Mouse (Mus musculus) CH12.LX (cell line): ENCODE data around the gene Hoxd12. TPM values are rescaled to one million over a fixed set of nuclear protein-coding genes. Genes with fewer than 3 reads are reported as not detected.

ENCODE experiments used
- DNase-seq: peaks from one replicate; pipeline ENCODE4 v3.0.0-alpha.2; 2013; ENCODE audit errors: extremely low read depth
- H3K27ac ChIP-seq: 2 replicates; pipeline ENCODE4 v1.5.1; 2012; ENCODE audit warnings: low read depth, mild to moderate bottlenecking, control low read depth, moderate library complexity; ENCODE audit not compliant: insufficient read depth
- H3K27me3 ChIP-seq: replicated peaks from 2 replicates; pipeline ENCODE3; 2012; ENCODE audit warnings: inconsistent platforms
- H3K36me3 ChIP-seq, 2 experiments: replicated peaks in 1 of 2; 2 replicates each; pipeline versions ENCODE3 to v1.6.1; 2012; ENCODE audit warnings: inconsistent platforms in 1 of 2, low read length in 1 of 2, mild to moderate bottlenecking in 1 of 2, mixed read lengths in 1 of 2, moderate library complexity in 1 of 2; ENCODE audit not compliant: control insufficient read depth in 1 of 2, insufficient read depth in 1 of 2
- H3K4me1 ChIP-seq, 2 experiments: 2 replicates each; pipeline ENCODE4 v1.6.1; 2012; ENCODE audit warnings: inconsistent platforms in 1 of 2, moderate library complexity in 1 of 2; ENCODE audit not compliant: insufficient read depth in 2 of 2, control insufficient read depth in 1 of 2
- H3K4me2 ChIP-seq: 2 replicates; pipeline ENCODE4 v1.6.1; 2012; ENCODE audit warnings: low read depth, mild to moderate bottlenecking, control low read depth; ENCODE audit not compliant: poor library complexity, insufficient read depth, severe bottlenecking
- H3K4me3 ChIP-seq, 3 experiments: fragments of 150-350 bp in 1 of 3; sonication (generic) in 1 of 3; replicated peaks in 1 of 3; 2 replicates each; pipeline versions ENCODE3 to v1.5.1; 2011 to 2012; ENCODE audit warnings: low read depth in 2 of 3, low read length in 2 of 3, mild to moderate bottlenecking in 2 of 3, moderate library complexity in 2 of 3, control low read depth in 1 of 3, improper control_type of control experiment in 1 of 3, inconsistent platforms in 1 of 3, mixed read lengths in 1 of 3; ENCODE audit not compliant: poor library complexity in 1 of 3
- H3K79me2 ChIP-seq: replicated peaks from 2 replicates; pipeline ENCODE4 v1.6.1; 2012; ENCODE audit warnings: mild to moderate bottlenecking, moderate library complexity; ENCODE audit not compliant: control insufficient read depth, poor library complexity, insufficient read depth, severe bottlenecking; ENCODE audit errors: extremely low read depth
- H3K9ac ChIP-seq: 2 replicates; pipeline ENCODE4 v1.6.1; 2012; ENCODE audit warnings: low read depth, mild to moderate bottlenecking, control low read depth, moderate library complexity; ENCODE audit not compliant: insufficient read depth
- H3K9me3 ChIP-seq: replicated peaks from 2 replicates; pipeline ENCODE3; 2012; ENCODE audit warnings: low read length, inconsistent platforms, mixed read lengths
- CTCF ChIP-seq, 2 experiments: IDR thresholded peaks in 1 of 2; conservative IDR thresholded peaks in 1 of 2; 2 replicates each; pipeline ENCODE4 v1.5.1; 2011 to 2012; ENCODE audit warnings: low read depth in 2 of 2, low read length in 2 of 2, improper control_type of control experiment in 1 of 2, inconsistent platforms in 1 of 2, mild to moderate bottlenecking in 1 of 2, moderate library complexity in 1 of 2
- E2F4 ChIP-seq: IDR thresholded peaks from 2 replicates; pipeline ENCODE4 v1.6.1; 2011; ENCODE audit warnings: low read depth, low read length, improper control_type of control experiment; ENCODE audit not compliant: insufficient replicate concordance
- ELF1 ChIP-seq: IDR thresholded peaks from 2 replicates; pipeline ENCODE4 v1.6.1; 2014; ENCODE audit warnings: low read depth, mild to moderate bottlenecking, inconsistent platforms, low read length, improper control_type of control experiment
- EP300 ChIP-seq: IDR thresholded peaks from 2 replicates; pipeline ENCODE4 v1.6.1; 2011; ENCODE audit warnings: low read length, improper control_type of control experiment
- ETS1 ChIP-seq: conservative IDR thresholded peaks from 2 replicates; pipeline ENCODE4 v1.6.1; 2012; ENCODE audit warnings: low read depth, mild to moderate bottlenecking, inconsistent platforms, low read length, improper control_type of control experiment, moderate library complexity
- GABPA ChIP-seq: IDR thresholded peaks from 2 replicates; pipeline ENCODE4 v1.6.1; 2012; ENCODE audit warnings: low read depth, low read length, improper control_type of control experiment, inconsistent platforms; ENCODE audit not compliant: insufficient replicate concordance
- HCFC1 ChIP-seq: IDR thresholded peaks from 2 replicates; pipeline ENCODE4 v1.6.1; 2012; ENCODE audit warnings: low read depth, mild to moderate bottlenecking, inconsistent platforms, low read length, improper control_type of control experiment
- IRF4 ChIP-seq: IDR thresholded peaks from 2 replicates; pipeline ENCODE4 v1.6.1; 2014; ENCODE audit warnings: low read depth, mild to moderate bottlenecking, inconsistent platforms, low read length, improper control_type of control experiment
- JUN ChIP-seq: IDR thresholded peaks from 2 replicates; pipeline ENCODE4 v1.6.1; 2011; ENCODE audit warnings: low read depth, mild to moderate bottlenecking, low read length, improper control_type of control experiment, moderate library complexity; ENCODE audit not compliant: insufficient read depth
- JUND ChIP-seq: conservative IDR thresholded peaks from 2 replicates; pipeline ENCODE4 v1.6.1; 2011; ENCODE audit warnings: low read depth, low read length, improper control_type of control experiment
- KAT2A ChIP-seq: IDR thresholded peaks from 2 replicates; pipeline ENCODE4 v1.6.1; 2012; ENCODE audit warnings: low read length, improper control_type of control experiment, inconsistent platforms; ENCODE audit not compliant: insufficient replicate concordance
- MAX ChIP-seq: IDR thresholded peaks from 2 replicates; pipeline ENCODE4 v1.6.1; 2011; ENCODE audit warnings: low read length, improper control_type of control experiment
- MAZ ChIP-seq: IDR thresholded peaks from 2 replicates; pipeline ENCODE4 v1.6.1; 2012; ENCODE audit warnings: low read depth, mild to moderate bottlenecking, inconsistent platforms, low read length, improper control_type of control experiment, moderate library complexity
- MEF2A ChIP-seq: IDR thresholded peaks from 2 replicates; pipeline ENCODE4 v1.6.1; 2014; ENCODE audit warnings: low read depth, mild to moderate bottlenecking, inconsistent platforms, low read length, improper control_type of control experiment, borderline replicate concordance
- MYC ChIP-seq: IDR thresholded peaks from 2 replicates; pipeline ENCODE4 v1.6.1; 2011; ENCODE audit warnings: low read depth, mild to moderate bottlenecking, improper control_type of control experiment, low read length
- NRF1 ChIP-seq: IDR thresholded peaks from 2 replicates; pipeline ENCODE4 v1.6.1; 2014; ENCODE audit warnings: low read depth, mild to moderate bottlenecking, inconsistent platforms, low read length, improper control_type of control experiment, moderate library complexity
- POLR2A ChIP-seq: IDR thresholded peaks from 2 replicates; pipeline ENCODE4 v1.6.1; 2011; ENCODE audit warnings: low read depth, mild to moderate bottlenecking, improper control_type of control experiment, low read length
- RAD21 ChIP-seq: IDR thresholded peaks from 2 replicates; pipeline ENCODE4 v1.6.1; 2011; ENCODE audit warnings: low read depth, mild to moderate bottlenecking, low read length, improper control_type of control experiment, moderate library complexity
- RCOR1 ChIP-seq: conservative IDR thresholded peaks from 2 replicates; pipeline ENCODE4 v1.6.1; 2012; ENCODE audit warnings: low read depth, mild to moderate bottlenecking, inconsistent platforms, low read length, improper control_type of control experiment
- SIN3A ChIP-seq: IDR thresholded peaks from 2 replicates; pipeline ENCODE4 v1.6.1; 2012; ENCODE audit warnings: low read length, improper control_type of control experiment, inconsistent platforms
- SMC3 ChIP-seq: IDR thresholded peaks from 2 replicates; pipeline ENCODE4 v1.6.1; 2011; ENCODE audit warnings: low read depth, low read length, improper control_type of control experiment
- TBP ChIP-seq: conservative IDR thresholded peaks from 2 replicates; pipeline ENCODE4 v1.6.1; 2011; ENCODE audit warnings: low read depth, low read length, improper control_type of control experiment
- TCF12 ChIP-seq: IDR thresholded peaks from 2 replicates; pipeline ENCODE4 v1.6.1; 2014; ENCODE audit warnings: low read depth, mild to moderate bottlenecking, inconsistent platforms, low read length, improper control_type of control experiment
- UBTF ChIP-seq: IDR thresholded peaks from 2 replicates; pipeline ENCODE4 v1.6.1; 2012; ENCODE audit warnings: low read depth, mild to moderate bottlenecking, inconsistent platforms, low read length, improper control_type of control experiment, moderate library complexity
- USF2 ChIP-seq: conservative IDR thresholded peaks from 2 replicates; pipeline ENCODE4 v1.6.1; 2011; ENCODE audit warnings: low read depth, low read length, improper control_type of control experiment
- ZC3H11A ChIP-seq: IDR thresholded peaks from 2 replicates; pipeline ENCODE4 v1.6.1; 2012; ENCODE audit warnings: low read depth, mild to moderate bottlenecking, inconsistent platforms, low read length, improper control_type of control experiment
- ZKSCAN1 ChIP-seq: IDR thresholded peaks from 2 replicates; pipeline ENCODE4 v1.6.1; 2012; ENCODE audit warnings: low read depth, inconsistent platforms, low read length, improper control_type of control experiment, borderline replicate concordance
- ZMIZ1 ChIP-seq: IDR thresholded peaks from 2 replicates; pipeline ENCODE4 v1.6.1; 2012; ENCODE audit warnings: low read depth, mild to moderate bottlenecking, inconsistent platforms, low read length, improper control_type of control experiment
- ZNF384 ChIP-seq: IDR thresholded peaks from 2 replicates; pipeline ENCODE4 v1.6.1; 2012; ENCODE audit warnings: low read depth, low read length, improper control_type of control experiment, inconsistent platforms
- dilution Hi-C: fragments of 300-500 bp; cut with MboI; formaldehyde crosslinking; loops from 2 replicates; pipeline ENCODE4 v1.14.3; 2020; ENCODE audit warnings: low sequenced_read_pairs; ENCODE audit not compliant: extremely low pct_unique_long_range_greater_than_20kb, extremely low pct_ligation_motif_present
- in situ Hi-C: fragments of 300-500 bp; cut with MboI; formaldehyde crosslinking; loops from 3 replicates; pipeline ENCODE4 v1.14.3; 2019; ENCODE audit warnings: low sequenced_read_pairs, low pct_ligation_motif_present, low pct_unique_long_range_greater_than_20kb, mixed read lengths
- polyA plus RNA-seq: library from polyadenylated mRNA; unstranded; fragments of >175 nt; gene quantifications from 2 replicates; pipeline ENCODE4 v1.2.1, GENCODE M21; 2012; ENCODE audit warnings: low read depth; ENCODE audit not compliant: insufficient read length
- total RNA-seq, 2 experiments: library from RNA; depleted of rRNA; stranded (reverse); fragments of 300-350 nt in 1 of 2; fragments of >200 nt in 1 of 2; gene quantifications; 2 replicates each; pipeline ENCODE4 v1.2.3; 2012 to 2014

Hoxd12 gene
- total and polyA plus RNA-seq, 3 experiments, result not detected

DNA sequence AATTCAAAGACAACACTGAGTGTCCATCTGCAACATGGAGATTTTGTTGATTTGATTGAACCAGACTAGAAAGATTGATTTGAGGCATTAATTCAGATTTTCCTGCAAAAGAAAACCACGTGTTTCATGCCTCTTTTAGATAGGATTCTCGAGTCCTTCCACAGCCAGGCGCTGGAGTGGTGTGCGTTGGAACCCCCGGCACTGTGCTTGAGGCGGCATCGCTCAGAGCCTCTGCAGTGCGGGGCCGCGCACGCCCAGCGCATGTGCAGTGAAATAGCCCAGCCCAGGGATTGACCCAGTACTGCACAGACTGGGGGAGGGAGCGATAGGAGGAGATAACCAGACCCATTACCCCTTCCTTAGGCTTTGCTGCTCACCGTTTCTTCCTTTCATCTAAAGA, 40.1 kb downstream of the Hoxd12 start:
- peaks cover 4% of the 10 kb centered on the region for H3K9me3 ChIP-seq
- H3K27ac ChIP-seq, result no peak overlapping the region
- no peak overlapping the region for H3K4me3 ChIP-seq
- no peak for TF ChIP-seq UBTF
- TF ChIP-seq MAX, result no peak
- TF ChIP-seq MYC, result no peak
- no peak for TF ChIP-seq RAD21
- no peak for TF ChIP-seq KAT2A
- no peak for TF ChIP-seq MEF2A
- TF ChIP-seq HCFC1, result no peak
- no peak for TF ChIP-seq JUND
- TF ChIP-seq MAZ, result no peak
- no peak for TF ChIP-seq ZNF384
- no peak for TF ChIP-seq CTCF (conservative IDR thresholded peaks at IDR 0.05 in 1 of 2, IDR thresholded peaks at IDR 0.05 in 1 of 2; ENCODE audit: low read depth in 2 of 2, low read length in 2 of 2)
- TF ChIP-seq ELF1, result no peak
- no peak for TF ChIP-seq NRF1
- TF ChIP-seq ZKSCAN1, result no peak
- no peak for TF ChIP-seq RCOR1
- no peak for TF ChIP-seq ZMIZ1
- TF ChIP-seq, all 38 proteins: peak for 0
- H3K9ac ChIP-seq, result no peak overlapping the region
- no peaks in the 10 kb centered on the region for H3K27me3 ChIP-seq
- H3K36me3 ChIP-seq, result no peaks in the 10 kb centered on the region
- in situ Hi-C loops (loop anchor here (5.0 to 25.0 kb wide), 2 partner anchors 247 to 872 kb away; no protein-coding TSS in a partner anchor), dilution Hi-C loops (no loop called here)
- H3K4me2 ChIP-seq, result no peak overlapping the region
- H3K79me2 ChIP-seq, result no peaks in the 10 kb centered on the region
- peaks cover 8 to 14% of the 10 kb centered on the region in 2 experiments; a peak in 3 of 4 replicates for H3K4me1 ChIP-seq
- DNase-seq, result no peak

DNA sequence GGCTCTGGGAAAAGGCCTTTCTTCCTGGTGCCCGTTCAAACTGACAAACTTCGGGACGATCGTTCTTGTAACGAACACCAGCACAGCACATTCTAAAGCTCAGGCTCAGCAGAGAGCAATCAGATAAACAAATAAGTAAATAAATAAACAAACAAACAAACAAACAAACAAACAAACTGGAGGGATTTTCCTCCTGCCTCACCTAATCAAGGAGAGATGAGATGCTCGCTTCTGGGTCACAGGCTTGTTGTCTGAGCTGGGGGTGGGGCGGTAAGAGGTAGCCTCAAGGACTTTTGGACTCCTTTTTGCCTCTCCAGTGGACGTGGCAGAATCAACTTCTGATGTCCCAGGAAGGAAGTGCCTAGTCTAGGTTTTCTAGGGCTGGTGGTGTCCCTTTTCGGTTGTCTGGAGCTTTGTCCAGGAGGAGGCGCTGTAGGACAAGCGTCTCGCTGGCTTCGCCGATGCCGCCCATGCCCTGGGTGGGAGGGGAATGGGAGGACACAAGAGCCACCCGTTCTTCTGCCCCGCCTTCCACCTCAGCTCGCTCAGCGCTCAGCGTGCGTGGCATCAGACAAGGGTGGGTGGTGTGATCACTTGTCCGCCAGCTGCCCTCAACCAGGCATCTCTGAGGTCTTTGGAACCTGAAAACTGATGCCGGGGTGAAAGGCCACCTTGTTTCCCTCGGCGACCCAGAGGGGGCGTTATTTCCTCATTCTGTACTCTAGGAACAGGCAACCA, 40.9 kb downstream of the Hoxd12 start:
- H3K9ac ChIP-seq, result no peak overlapping the region
- peak overlapping the region; percentile 67; the same call in 1 of the 2 replicates for H3K4me2 ChIP-seq
- 0 out of 2 replicates have a peak overlapping the region, but pooled peaks have one; percentile 16 for H3K27ac ChIP-seq
- H3K4me3 ChIP-seq, result peak overlapping the region in 2 of 3 experiments; percentile 36 to 47
- H3K36me3 ChIP-seq, result no peaks in the 10 kb centered on the region
- dilution Hi-C loops (no loop called here), in situ Hi-C loops (loop anchor here (5.0 to 25.0 kb wide), 2 partner anchors 247 to 872 kb away; no protein-coding TSS in a partner anchor)
- peaks cover 4% of the 10 kb centered on the region for H3K9me3 ChIP-seq
- no peaks in the 10 kb centered on the region for H3K27me3 ChIP-seq
- no peaks in the 10 kb centered on the region for H3K79me2 ChIP-seq
- H3K4me1 ChIP-seq, result peaks cover 8 to 21% of the 10 kb centered on the region in 2 experiments
- peak; percentile 95 for DNase-seq
- no peak for TF ChIP-seq RCOR1
- TF ChIP-seq IRF4, result no peak; the same call in 1 of the 2 replicates
- TF ChIP-seq ZC3H11A, result peak; percentile 65
- no peak for TF ChIP-seq USF2
- peak; percentile 92 for TF ChIP-seq SMC3
- no peak for TF ChIP-seq KAT2A
- TF ChIP-seq ELF1, result 0 out of 2 replicates have a peak, but pooled peaks have one; percentile 26
- no peak for TF ChIP-seq SIN3A
- TF ChIP-seq TCF12, result peak; percentile 52; the same call in 1 of the 2 replicates
- no peak for TF ChIP-seq TBP
- TF ChIP-seq POLR2A, result peak; percentile 42; the same call in 1 of the 2 replicates
- TF ChIP-seq HCFC1, result no peak
- no peak for TF ChIP-seq ZMIZ1
- TF ChIP-seq E2F4, result no peak
- no peak for TF ChIP-seq ETS1
- no peak for TF ChIP-seq MAZ
- TF ChIP-seq JUN, result no peak
- no peak for TF ChIP-seq EP300
- TF ChIP-seq GABPA, result no peak
- peak; percentile 39; the same call in 1 of the 2 replicates for TF ChIP-seq MEF2A
- TF ChIP-seq MYC, result peak; percentile 64; the same call in 1 of the 2 replicates
- no peak for TF ChIP-seq NRF1
- TF ChIP-seq JUND, result no peak
